Mouse (Mus musculus) regulatory T cell (primary cell): Measurements from ENCODE around the gene Gm42742.

ENCODE experiments used
- in situ Hi-C: fragments of 300-600 bp; cut with MboI, MseI; formaldehyde crosslinking; loops from one replicate; pipeline ENCODE4 v1.15.1; 2025; ENCODE audit warnings: high pct_unique_total_duplicates

Gm42742 gene

DNA sequence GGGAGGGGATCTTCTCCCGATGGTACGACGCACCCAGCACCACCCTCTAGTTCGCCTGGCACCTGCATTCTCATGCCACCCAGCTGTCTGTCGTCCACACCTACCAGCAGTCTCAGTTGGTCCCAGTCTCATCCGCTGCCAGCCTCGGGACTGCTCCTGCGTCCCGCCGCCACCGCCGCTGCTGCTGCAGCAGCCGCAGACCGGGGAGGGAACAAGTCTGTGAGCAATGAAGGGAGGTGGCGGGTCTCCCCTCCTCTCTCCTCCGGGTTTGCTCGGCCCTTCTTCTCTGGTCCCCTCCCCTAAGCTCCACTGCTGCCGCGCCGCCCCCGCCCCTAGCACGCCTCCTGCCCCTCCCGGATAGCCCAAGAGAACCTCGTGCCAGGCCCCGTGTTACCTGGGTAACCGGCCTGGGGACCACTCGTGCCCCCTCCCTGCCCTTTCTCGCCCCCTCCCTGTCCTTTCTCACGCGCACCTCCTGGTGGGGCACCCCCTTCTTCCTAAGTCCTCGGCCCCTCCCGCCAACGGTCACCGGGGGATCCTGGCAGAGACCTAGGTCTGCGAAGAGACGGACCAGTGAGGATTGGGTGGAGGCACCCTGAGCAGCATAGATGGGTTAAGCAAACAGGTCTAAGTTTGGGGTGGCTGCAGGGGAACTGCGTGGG, at the start of gene Gm42742, which contains the start of gene Prrt2:
Gm42742 (minus strand) TSS at position 197 of the 662 bp plus-strand sequence.
Prrt2 (minus strand) TSS at position 311 of the 662 bp plus-strand sequence.
- in situ Hi-C loops = no loop called here

DNA sequence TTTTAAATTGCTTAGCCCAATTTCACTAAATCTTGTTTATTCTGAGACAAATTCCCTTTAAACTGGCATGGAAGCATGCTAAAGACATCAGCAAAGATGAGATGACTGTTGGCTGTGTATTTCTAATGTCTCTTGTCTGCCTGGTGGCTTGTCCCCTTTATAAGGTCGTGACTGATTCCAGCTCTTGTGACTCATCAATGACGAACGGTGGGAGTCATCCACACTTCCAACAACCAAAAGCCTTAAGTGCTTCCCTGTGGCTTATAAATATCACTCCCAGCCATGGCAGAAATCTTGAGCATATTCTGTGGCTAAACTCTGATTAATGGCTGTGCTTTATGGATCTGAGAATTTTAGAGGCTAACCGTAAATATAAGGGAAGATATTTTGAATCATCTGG, 45.4 kb upstream of the Gm42742 start:
- in situ Hi-C loops = loop anchor here (5.0 kb wide), 1 partner anchor 41 kb away; no protein-coding TSS in a partner anchor

DNA sequence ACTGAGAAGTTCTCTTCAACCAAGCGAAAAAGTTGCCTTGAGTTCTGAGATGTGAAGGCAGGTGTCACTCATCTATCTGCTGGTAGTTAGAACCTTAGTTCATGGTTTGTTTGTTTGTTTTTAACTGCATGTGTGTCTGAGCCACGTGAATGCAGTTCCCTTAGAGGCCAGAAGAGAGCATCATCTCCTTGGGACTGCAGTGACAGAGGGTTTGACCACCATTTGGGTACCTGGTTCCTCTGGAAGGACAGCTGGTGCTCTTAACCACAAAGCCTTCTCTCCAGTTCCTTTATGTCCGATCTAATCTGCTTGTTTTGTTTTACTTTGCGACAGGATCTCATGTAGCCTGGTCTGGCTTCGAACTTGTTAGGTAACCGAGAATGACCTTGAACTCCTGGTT, 44.6 kb upstream of the Gm42742 start:
- in situ Hi-C loops = loop anchor here (5.0 kb wide), 1 partner anchor 42 kb away; no protein-coding TSS in a partner anchor

DNA sequence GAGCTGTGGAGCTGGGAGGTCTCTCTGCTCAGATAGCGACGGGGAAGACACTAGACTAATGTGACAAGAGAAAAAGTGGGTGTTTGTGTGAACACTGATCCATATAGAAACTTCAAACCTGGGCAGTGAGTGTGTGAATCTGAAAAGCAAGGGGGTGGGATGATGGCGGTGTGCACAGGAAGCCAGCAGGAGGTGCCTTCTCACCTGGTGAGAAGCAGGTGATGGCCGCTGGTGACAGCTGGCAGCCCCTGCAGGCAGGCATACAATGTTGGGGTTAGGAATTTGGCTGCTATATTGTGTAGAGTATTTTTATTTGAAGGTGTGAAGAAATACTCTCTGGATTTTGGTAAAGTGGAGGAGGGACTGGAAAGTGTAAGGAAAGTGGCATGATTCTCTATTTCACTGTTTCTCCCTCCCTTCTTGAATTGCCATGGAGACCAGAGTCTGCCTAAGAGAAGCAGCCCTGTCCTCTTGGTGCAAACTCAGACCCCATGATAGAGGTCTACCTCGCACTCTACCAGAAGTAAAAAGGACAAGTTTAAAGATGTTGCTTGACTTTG, 34.2 kb upstream of the Gm42742 start:
- in situ Hi-C loops = no loop called here

DNA sequence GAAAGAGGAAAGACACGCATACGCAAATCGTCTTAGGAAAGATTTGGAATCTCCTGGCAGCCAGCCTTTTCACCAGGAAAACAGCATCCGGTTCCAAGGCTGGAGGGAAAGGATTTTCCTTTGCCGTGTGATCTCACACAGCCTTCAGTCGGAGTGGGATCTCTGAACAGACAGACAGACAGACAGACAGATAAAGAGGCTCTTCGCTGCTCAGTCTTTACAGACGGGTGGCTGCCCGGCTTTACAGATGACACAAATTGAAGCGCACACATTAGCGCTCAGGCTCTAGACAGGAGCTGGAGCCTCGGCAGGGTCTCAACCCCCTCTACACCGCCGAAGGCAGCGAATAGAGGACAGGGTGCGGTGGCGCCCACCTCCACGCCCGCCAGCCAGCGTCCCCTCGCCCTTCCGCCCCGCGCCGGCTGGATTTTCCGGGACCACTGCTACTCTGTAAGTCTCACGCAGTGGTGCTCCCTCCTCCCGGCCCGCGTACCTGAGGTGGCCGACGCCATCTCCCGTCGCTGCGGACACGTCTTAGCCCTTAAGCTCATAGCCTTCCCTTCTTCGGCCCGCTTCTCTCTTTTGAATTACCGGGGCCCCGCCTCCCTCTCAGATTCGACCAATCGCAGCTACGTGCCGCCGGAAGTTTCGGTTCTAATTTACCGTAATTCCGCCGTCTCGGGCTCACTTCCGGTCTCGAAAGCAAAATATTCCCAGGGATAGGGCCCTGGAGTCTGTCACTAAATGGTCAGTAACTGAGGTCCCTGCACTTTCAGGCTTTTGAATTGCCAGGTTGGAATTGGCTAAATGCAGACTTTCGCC, 21.2 kb upstream of the Gm42742 start, which contains the start of gene Kif22:
Kif22 (minus strand) TSS at position 621 of the 822 bp plus-strand sequence.
- in situ Hi-C loops = no loop called here

DNA sequence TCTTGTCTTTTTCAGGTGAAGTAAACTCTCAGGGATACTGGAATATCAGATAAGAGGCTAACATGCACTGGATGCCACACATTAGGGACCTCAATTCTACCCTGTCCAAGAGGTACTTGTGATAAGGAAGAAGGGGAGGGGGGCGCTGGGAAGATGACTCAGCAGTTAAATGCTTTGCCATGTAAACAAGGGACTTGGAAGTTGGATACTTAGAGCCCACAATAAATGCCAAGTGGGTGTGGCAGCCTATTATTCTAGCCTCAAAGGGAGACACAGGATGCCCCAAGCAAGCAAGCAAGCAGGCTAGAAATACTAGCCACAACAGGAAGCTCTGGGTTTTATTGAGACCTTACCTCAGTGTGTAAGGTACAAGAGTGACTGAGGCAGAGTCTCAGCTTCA, 10.3 kb upstream of the Gm42742 start:
- in situ Hi-C loops = no loop called here

DNA sequence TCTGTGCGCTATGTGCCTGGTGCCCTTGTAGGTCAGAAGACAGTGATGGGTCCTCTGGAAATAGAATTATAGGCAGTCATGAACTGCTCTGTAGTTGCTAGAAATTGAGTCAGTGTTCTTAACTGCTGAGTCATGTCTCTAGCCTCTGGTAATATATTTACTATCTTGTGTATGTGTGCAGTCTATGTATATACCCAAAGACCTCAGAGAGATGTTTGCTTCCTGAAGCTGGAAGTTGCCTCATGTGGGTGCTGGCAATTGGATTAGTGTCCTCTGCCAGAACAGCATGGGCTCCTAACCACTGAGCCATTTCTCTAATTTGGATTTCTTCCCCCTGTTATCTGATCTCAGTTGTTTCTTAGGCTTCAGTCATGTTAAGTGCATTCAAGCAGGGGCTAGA, 9.3 kb upstream of the Gm42742 start:
- in situ Hi-C loops = no loop called here

DNA sequence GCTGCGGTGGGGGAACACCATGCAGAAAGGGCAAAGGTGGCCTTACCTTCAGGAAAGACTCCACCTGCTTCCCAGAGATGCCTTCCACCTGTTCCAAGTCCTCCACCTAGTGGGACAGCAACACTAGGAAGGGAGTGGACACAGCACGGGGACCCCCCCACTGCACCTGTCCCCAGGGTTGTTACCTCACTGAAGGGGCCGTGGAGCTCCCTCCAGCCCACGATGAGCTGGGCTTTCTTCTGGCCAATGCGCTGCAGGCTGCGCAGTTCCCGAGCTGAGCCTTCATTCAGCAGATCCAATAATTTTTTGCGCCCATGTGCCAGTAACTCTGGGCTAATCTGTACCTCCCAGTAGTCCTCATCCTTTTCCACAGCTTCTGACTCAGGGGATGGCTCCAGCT, 7.0 kb upstream of the Gm42742 start:
- in situ Hi-C loops = no loop called here

DNA sequence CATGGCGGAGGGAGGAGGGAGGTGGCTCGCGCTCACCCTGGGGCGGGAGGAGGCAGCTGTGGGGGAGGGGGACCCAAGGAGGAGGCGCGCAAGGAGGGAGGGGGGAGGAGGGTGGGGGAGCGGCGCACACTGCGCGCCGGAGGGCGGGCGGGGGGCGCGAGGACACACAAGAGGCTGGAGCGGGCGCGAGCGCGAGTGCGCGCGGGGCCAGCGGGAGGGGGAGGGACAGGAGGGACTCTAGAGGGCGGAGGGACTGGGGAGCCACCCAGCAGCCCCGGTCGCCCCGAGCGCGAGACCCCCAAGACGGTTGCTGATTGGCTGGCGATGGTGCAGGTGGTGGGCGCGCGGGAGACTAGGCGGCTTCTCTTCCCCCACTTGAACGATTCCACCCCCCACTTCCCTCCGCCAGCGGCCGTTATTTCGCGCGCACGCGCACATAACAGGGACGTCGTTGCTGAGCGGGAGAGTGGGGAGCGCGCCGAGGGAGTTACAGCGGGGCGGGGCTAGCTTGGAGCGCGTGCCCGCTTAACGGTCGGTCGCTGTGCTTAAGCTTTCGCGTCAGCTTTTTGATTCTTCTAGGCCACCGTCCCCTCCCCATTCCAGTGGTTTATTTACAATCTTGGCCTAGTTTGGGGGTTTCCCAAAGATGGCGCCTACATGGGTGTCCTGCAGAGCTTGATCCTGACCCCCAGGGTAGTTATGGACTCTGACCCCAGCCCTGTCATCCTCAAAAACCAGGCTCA, 6.3 kb upstream of the Gm42742 start, which contains the start of gene Maz:
Maz (minus strand) TSS at position 54 of the 743 bp plus-strand sequence.
- in situ Hi-C loops = no loop called here

DNA sequence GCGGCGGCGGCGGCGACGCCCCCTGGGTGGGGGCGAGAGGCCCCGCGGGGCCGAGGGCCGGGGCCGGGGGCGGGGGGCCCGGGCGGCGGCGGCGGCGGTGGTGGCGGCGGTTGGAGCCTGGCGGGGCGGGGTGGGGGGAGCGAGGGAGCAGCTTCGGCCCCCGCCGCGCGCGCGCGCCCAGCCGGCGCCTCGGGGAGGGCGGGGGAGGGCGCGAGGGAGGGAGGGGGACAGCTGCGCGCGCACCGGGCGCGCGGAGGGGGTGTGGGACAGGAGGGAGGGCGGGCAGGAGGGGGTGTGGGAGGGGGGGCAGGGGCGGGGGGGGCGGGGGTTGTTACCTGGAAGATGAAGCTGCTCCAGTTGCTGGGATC, 5.7 kb upstream of the Gm42742 start:
- in situ Hi-C loops = no loop called here

DNA sequence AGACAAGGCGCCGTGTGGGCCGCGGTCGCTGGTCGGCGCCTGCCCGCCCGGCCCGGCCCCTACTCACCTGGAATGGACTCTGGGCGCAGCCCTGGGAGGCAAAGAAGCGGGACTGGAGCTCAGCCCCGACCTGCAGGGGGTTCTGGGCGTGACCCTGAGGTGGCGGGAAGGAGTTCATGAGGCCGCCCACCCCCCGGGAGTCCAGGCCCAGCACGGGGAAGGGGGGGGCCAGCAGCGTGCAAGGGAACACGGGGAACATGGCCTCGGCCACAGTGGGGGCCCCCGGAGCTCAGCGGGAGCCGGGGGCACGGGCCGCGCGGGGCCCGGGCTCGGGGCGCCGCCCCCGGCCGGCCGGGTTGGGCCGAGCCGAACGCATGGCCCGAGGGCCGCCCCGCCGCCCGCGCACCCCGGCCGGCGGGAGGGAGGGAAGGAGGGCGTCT, 5.3 kb upstream of the Gm42742 start:
- in situ Hi-C loops = no loop called here

DNA sequence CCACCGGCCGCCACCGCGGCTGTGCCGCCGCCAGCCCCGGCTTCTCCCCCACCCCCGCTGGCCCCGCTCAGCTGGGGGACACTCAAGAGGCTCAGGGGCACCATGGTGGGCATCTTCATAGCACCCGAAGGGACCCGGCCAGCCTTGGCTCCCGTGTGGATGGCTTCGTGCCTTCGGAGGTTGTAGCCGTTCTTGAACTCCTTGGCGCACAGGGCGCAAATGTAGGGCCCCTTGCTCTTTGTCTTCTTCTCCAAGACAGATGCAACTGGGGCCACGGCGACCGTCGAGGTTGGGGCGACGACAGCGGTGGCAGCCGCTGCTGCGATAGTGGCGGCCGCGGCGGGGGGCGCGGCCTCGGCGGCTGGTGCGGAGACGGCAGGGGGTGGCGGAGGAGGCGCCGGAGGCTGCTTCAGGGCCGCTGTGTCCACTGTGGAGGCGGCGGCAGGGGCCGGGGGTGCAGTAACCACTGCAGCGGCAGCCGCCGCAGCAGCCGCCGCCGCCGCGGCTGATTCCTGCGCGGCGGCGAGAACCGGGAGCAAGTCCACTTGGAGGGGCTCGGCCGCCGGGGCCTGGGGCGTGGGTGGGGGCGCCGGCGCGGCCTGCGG, 4.8 kb upstream of the Gm42742 start:
- in situ Hi-C loops = no loop called here

DNA sequence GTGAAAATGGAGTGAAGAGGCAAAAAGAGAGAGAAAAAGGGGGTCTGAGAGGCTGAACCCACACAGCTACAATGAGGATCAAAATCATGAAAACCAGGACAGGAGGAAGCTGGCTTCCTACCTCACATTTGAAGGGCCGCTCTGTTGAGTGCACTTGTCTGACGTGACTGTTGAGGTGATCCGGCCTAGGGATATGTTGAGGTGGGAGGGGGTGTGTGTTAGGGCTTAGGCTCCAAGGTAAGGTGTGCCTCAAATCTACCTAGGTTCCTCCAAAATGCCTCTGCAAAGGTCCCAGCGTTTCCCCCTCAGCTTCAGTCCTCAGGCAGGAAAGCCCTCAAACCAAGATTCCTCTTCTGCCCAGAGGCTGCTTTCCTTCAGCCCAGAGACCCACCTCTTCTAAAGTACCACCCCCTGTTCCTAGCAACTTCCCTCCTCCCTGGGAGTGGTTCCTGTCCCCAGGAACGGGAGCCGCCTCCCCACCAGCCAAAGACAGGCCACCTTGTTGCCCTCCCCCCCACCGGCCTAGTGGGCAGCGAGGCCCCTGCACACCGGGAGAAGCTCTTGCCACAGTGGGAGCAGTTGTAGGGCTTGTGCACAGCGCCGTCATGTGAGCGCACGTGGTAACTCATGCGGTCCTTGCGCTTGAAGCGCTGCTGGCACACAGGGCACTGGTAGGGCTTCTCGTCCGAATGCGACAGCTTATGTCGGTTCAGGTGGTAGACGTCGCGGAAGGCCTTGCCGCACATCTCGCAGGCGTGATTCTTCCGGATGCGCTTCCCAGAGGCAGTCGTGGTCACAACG, 4.1 kb upstream of the Gm42742 start:
- in situ Hi-C loops = no loop called here

DNA sequence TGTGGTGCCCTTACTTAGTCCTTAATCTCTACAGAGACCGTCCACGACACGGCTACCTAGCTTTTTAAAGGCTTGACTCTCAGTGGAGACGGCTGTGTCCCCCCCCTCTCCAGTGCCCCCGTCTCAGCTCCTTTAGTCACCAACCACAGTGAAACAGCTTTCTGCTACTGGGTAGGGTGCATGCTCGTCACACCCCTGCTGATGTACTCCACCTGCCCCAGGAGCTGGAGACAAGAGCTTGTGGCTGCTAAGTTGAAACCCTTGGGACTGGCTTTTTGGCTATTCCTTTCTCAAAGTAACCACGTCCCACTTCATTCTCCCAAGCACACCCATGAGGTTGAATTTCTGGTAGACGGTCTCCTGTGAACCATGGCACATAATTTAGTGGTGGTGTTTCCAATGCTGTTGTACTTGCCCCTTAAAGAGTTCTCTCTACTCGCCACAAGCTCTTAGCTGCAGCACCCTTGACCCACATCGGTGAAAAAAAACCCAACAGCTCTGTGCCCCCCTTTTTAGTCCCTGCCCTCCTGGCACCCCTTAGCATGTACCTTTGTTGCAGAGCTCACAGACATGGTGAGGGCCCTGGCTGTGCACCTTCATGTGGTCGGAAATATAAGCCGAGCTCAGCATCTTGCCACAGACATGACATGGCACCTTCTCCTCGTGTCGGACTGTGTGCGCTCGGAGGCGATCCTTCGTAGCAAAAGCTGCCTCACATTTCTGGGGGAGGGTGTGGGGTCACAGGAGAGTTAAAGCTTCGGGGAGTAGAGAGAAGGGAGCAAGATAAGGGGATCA, 3.2 kb upstream of the Gm42742 start:
- in situ Hi-C loops = no loop called here

DNA sequence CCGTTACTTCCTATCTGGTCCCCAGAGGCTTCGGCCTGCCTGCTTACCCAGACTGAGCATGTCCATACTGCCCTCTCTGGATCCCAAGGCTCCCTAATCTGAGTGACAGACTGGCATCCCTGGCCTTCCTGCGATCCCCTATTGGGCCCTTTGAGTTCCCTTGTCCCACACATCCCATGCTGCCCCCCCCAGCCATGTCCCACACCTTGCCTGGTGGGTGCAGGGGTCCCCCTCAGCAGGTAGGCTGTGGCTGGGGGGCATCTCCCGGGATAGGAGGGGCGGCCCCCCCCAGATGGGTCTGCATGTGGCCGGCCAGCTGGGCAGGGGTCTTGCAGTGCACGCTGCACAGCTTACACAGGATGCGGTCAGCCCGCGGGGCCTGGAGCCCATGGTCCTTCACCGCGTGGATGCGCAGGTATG, 2.4 kb upstream of the Gm42742 start:
- in situ Hi-C loops = no loop called here

DNA sequence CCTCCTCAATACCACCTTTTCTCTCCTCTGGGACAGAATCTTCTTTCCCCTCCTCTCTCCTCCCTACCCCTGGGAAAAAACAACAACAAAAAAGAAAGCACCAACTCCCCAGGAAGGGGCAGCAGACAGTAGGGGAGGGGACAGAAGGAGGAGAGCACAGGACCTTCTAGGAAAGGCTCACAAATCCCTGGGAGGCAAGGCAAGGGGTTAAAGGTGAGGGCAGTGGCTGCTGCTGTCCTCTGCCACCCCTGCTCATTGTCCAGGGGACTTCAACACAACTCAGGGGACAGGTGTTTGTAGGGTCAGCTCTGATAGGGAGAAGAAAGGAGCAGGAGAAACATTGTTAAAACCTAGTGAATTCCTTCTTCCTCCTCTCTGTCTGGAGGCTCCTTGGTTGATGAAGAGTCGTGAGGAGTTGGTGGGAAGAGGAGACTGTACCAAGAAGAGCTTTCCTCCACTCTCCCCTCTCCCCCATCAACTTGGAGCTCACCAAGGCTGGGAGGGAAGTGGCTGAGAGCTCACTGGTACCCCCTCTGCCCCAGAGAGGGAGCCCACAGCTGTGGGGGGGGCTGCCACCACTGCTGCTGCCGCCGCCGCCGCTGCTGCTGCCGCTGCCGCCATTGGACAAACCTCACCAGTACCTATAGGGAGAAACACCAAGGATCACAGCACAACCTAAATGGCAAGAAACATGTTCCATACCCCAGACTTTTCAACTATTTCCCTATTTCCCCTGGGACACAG, 1.8 kb upstream of the Gm42742 start:
- in situ Hi-C loops = no loop called here

DNA sequence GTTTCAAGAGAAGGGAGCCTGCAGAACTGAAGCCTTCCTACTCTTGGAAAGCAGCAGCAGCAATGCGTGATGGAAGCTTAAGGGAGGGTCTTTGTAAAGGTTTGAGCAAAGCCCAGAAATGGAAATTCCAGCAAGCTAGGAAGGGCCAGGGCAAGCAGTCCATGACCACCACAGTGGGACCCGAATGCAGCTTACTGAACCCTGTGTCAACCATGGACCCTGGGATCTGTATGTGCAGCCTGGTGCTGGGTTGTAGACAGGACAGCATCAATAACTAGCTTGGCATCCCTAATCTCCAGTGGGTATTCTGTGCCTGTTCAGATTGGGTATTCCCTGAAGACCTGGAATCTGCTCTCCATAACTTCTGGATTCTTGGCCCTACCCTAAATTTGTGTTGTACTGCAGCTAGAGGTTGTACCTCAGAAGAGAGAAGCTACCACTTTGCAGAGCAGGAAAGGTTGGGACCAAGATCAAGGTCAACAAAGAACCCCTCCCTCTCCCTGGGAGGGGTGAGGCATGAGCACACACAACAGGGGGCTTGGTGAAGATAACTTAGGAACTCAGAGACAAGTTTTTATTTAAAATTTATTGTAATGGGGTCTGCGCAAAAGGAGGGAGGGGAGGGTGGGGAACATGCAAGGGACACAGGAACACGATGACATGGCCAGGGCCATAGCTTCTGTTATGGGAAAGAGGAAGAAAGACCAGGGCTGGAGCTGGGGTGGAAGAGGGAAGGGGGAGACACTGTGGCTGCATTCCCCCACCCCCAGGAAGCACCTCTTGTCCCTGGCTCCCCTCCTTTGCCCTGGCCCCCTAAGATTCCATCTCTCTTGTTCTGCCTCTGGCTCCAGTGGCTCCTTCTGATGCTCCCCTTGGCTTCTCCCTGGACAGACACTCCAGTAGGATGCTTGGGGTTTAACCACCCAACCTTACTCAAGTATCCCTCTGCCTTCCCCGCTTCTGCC, 948 bp upstream of the Gm42742 start:
- in situ Hi-C loops = no loop called here

DNA sequence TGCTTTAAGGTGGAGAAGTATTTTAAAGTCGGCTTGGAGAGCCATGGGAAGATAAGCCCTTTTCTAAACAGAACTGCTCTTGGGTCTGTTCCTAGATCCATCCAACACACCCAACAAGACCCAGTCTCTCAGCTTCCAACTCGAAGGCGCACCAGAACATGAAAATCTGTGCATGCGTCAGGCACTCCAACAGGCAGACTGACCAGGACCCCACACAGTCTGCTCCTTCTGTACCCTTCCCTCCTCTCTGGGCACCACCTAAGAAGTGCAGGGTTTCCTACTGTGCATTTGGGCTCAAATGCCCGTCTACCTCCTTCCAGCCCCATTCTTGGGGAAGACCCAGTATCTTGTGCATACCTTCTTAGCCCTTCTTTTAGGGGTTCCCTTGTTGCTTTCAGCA, 406 bp downstream of the Gm42742 start:
- in situ Hi-C loops = no loop called here
